Mouse (Mus musculus) stomach, postnatal 0 days (tissue): Measurements from ENCODE around the gene Btbd6. TPM values are rescaled to one million over a fixed set of nuclear protein-coding genes. Genes with fewer than 3 reads are reported as not detected.

Source experiments
- ATAC-seq: fragments of 200-750 bp; cut with Nextera tagmentation; 2 replicates; pipeline ENCODE4 v1.8.0; 2017; ENCODE audit not compliant: low FRiP score, low TSS enrichment
- DNase-seq: peaks from one replicate; pipeline ENCODE4 v3.0.0-alpha.2; 2016; ENCODE audit warnings: low spot score
- H3K27ac ChIP-seq: fragments of 300-500 bp; sonication (generic); replicated peaks from 2 replicates; pipeline ENCODE4 v1.5.1; 2014; ENCODE audit warnings: mild to moderate bottlenecking, control low read depth
- H3K27me3 ChIP-seq: fragments of 300-500 bp; sonication (generic); 2 replicates; pipeline ENCODE4 v1.6.1; 2014; ENCODE audit warnings: low read length; ENCODE audit not compliant: control insufficient read depth, insufficient read depth
- H3K36me3 ChIP-seq: fragments of 300-500 bp; sonication (generic); 2 replicates; pipeline ENCODE4 v1.6.1; 2014; ENCODE audit warnings: low read length, mixed read lengths; ENCODE audit not compliant: control insufficient read depth, insufficient read depth
- H3K4me1 ChIP-seq: fragments of 300-500 bp; sonication (generic); replicated peaks from 2 replicates; pipeline ENCODE4 v1.6.1; 2014; ENCODE audit warnings: antibody characterized with exemption; ENCODE audit not compliant: control insufficient read depth, insufficient read depth
- H3K4me2 ChIP-seq: fragments of 300-500 bp; sonication (generic); replicated peaks from 2 replicates; pipeline ENCODE4 v1.6.1; 2014; ENCODE audit warnings: low read depth, mild to moderate bottlenecking, control low read depth, moderate library complexity
- H3K4me3 ChIP-seq: fragments of 300-500 bp; sonication (generic); 2 replicates; pipeline ENCODE4 v1.5.1; 2014; ENCODE audit warnings: low read depth, low read length, control low read depth
- H3K9ac ChIP-seq: fragments of 300-500 bp; sonication (generic); 2 replicates; pipeline ENCODE4 v1.6.1; 2014; ENCODE audit warnings: mild to moderate bottlenecking, low read length, control low read depth, mixed read lengths
- H3K9me3 ChIP-seq: fragments of 300-500 bp; sonication (generic); 2 replicates; pipeline ENCODE4 v1.6.1; 2016; ENCODE audit warnings: low read length; ENCODE audit not compliant: control insufficient read depth
- CTCF ChIP-seq: IDR thresholded peaks from 2 replicates; pipeline ENCODE4 v1.5.1; 2016; ENCODE audit warnings: antibody characterized with exemption, low read depth, mild to moderate bottlenecking, moderate library complexity
- EP300 ChIP-seq: optimal IDR thresholded peaks from 2 replicates; pipeline ENCODE3; 2016; ENCODE audit warnings: antibody characterized with exemption
- whole genome bisulfite sequencing: fragments of 180-500 bp; shearing (Covaris S2); extraction: QIAGEN DNeasy Blood & Tissue Kit; methylation state at CpG from one replicate; pipeline ENCODE4 v1.1.7; 2014; 5-methylcytosine and 5-hydroxymethylcytosine counted together
- polyA plus RNA-seq: library from polyadenylated mRNA; unstranded; fragments of >200 nt; fragmentation: Nextera tagmentation; extraction: Ambion mirVana; gene quantifications from 2 replicates; pipeline ENCODE4 v1.2.1, GENCODE M21; 2015

The Btbd6 gene
- polyA plus RNA-seq, 1 experiment from 2014 or later = 17.1 TPM

GRCm38 (mm10) chr12:113004993-113005392 lies 28.7 kb downstream of the Btbd6 start:
- DNase-seq = peak; percentile 74
- 25% methylated on average over 4 of the region's 4 CpGs for WGBS

GRCm38 (mm10) chr12:113011702-113012360 lies 35.5 kb downstream of the Btbd6 start:
- peaks cover 6% of the 10 kb centered on the region; the same call in 1 of the 2 replicates for H3K4me1 ChIP-seq
- TF ChIP-seq CTCF (no peak), EP300 (no peak)
- 69% methylated on average over 6 of the region's 6 CpGs for WGBS
- no peaks in the 10 kb centered on the region for H3K9me3 ChIP-seq
- H3K9ac ChIP-seq = no peak overlapping the region
- no peak overlapping the region for H3K4me3 ChIP-seq
- no peak for DNase-seq
- H3K36me3 ChIP-seq = no peaks in the 10 kb centered on the region
- H3K27ac ChIP-seq = peak overlapping the region; percentile 95
- ATAC-seq = no peak
- H3K4me2 ChIP-seq = no peak overlapping the region
- no peaks in the 10 kb centered on the region for H3K27me3 ChIP-seq

More at GRCm38 (mm10) chr12:113004993-113005392, 28.7 kb downstream of the Btbd6 start:
- no peaks in the 10 kb centered on the region for H3K4me1 ChIP-seq
- H3K9me3 ChIP-seq = no peaks in the 10 kb centered on the region
- H3K27ac ChIP-seq = no peak overlapping the region
- H3K4me2 ChIP-seq = no peak overlapping the region
- no peak for ATAC-seq
- no peaks in the 10 kb centered on the region for H3K27me3 ChIP-seq
- no peak overlapping the region for H3K4me3 ChIP-seq
- no peaks in the 10 kb centered on the region for H3K36me3 ChIP-seq
- TF ChIP-seq CTCF = peak; percentile 89
- no peak for TF ChIP-seq EP300
- H3K9ac ChIP-seq = no peak overlapping the region

- Histone ChIP-seq H3K9ac (no peak overlapping the region), H3K4me2 (no peak overlapping the region), H3K9me3 (no peaks in the 10 kb centered on the region), H3K4me1 (peaks cover 6% of the 10 kb centered on the region; the same call in 1 of the 2 replicates), H3K27ac (peak overlapping the region; percentile 95), H3K36me3 (no peaks in the 10 kb centered on the region), H3K27me3 (no peaks in the 10 kb centered on the region), H3K4me3 (no peak overlapping the region)
- TF ChIP-seq CTCF = no peak
- TF ChIP-seq EP300 = no peak
- WGBS = 87% methylated on average over 5 of the region's 5 CpGs
- ATAC-seq (no peak), DNase-seq (no peak)
Measured at GRCm38 (mm10) chr12:113012443-113012842, 36.2 kb downstream of the Btbd6 start.

GRCm38 (mm10) chr12:113013021-113013491 lies 36.8 kb downstream of the Btbd6 start:
- H3K4me1 ChIP-seq = peaks cover 6% of the 10 kb centered on the region; the same call in 1 of the 2 replicates
- no peak overlapping the region for H3K4me3 ChIP-seq
- H3K27ac ChIP-seq = peak overlapping the region; percentile 95
- no peaks in the 10 kb centered on the region for H3K36me3 ChIP-seq
- TF ChIP-seq CTCF (no peak), EP300 (no peak)
- DNase-seq (no peak), ATAC-seq (no peak)
- H3K9ac ChIP-seq = peak overlapping the region; percentile 75
- H3K4me2 ChIP-seq = no peak overlapping the region
- no peaks in the 10 kb centered on the region for H3K9me3 ChIP-seq
- no peaks in the 10 kb centered on the region for H3K27me3 ChIP-seq
- WGBS = 56% methylated on average over 3 of the region's 3 CpGs

- Histone ChIP-seq H3K27ac (peak within 1 kb of the TSS; percentile 95), H3K9me3 (no peaks in the 10 kb centered on the region), H3K4me2 (peak within 1 kb of the TSS; percentile 92), H3K4me1 (peaks cover 6% of the 10 kb centered on the region; the same call in 1 of the 2 replicates), H3K36me3 (no peaks in the 10 kb centered on the region), H3K9ac (peak within 1 kb of the TSS; percentile 90), H3K27me3 (no peaks in the 10 kb centered on the region), H3K4me3 (peak within 1 kb of the TSS; percentile 92)
- ATAC-seq (peak; percentile 96), DNase-seq (peak; percentile 94)
- TF ChIP-seq EP300 (no peak), CTCF (peak; percentile 6; the same call in 1 of the 2 replicates)
- 3% methylated on average over 33 of the region's 85 CpGs for WGBS
Measured at GRCm38 (mm10) chr12:113013604-113014558, 37.6 kb downstream of the Btbd6 start, which contains the start of gene Pacs2. Pacs2 (plus strand) TSS chr12:113014508.
